Mouse (Mus musculus) left cerebral cortex, adult 18-20 months (tissue): ENCODE results near the gene Arfip1. TPM values are rescaled to one million over a fixed set of nuclear protein-coding genes. Genes with fewer than 3 reads are reported as not detected.

Experiments
- DNase-seq, 2 experiments: peaks; one replicate each; pipeline ENCODE4 v3.0.0; 2021 to 2022; ENCODE audit warnings: low spot score in 2 of 2, mixed read lengths in 1 of 2
- total RNA-seq, 2 experiments: library from RNA; stranded (reverse); gene quantifications; 2 replicates each; pipeline ENCODE4 v1.2.3; 2021

The Arfip1 gene
- total RNA-seq, 2 experiments from 2014 or later = 18.2 to 20.1 TPM

- no peak for DNase-seq
These were observed 89.8 kb downstream of the Arfip1 start for GRCm38 (mm10) chr3:84492657-84493056.

GRCm38 (mm10) chr3:84492148-84492547 is 90.3 kb downstream of the Arfip1 start:
- DNase-seq = no peak

- peak; percentile 8 to 12 for DNase-seq
These were observed 93.7 kb downstream of the Arfip1 start for GRCm38 (mm10) chr3:84488716-84489115.

- no peak for DNase-seq
These were observed 97.5 kb downstream of the Arfip1 start for GRCm38 (mm10) chr3:84484891-84485290.

- DNase-seq = no peak
These were observed 98.1 kb downstream of the Arfip1 start for GRCm38 (mm10) chr3:84484333-84484732.

- no peak for DNase-seq
These were observed 100.3 kb downstream of the Arfip1 start for GRCm38 (mm10) chr3:84482121-84482520.

GRCm38 (mm10) chr3:84481104-84481503 is 101.3 kb downstream of the Arfip1 start:
- peak; percentile 38 to 42 for DNase-seq

GRCm38 (mm10) chr3:84480006-84480897 is 102.2 kb downstream of the Arfip1 start, which contains the start of gene Fhdc1:
Fhdc1 (minus strand) TSS chr3:84480429.
- DNase-seq = peak; percentile 21 to 39

- peak; percentile 32 to 33 for DNase-seq
These were observed 103.0 kb downstream of the Arfip1 start for GRCm38 (mm10) chr3:84479293-84480005.

- no peak for DNase-seq
These were observed 103.5 kb downstream of the Arfip1 start for GRCm38 (mm10) chr3:84478896-84479292.

- no peak for DNase-seq
These were observed 104.2 kb downstream of the Arfip1 start for GRCm38 (mm10) chr3:84478195-84478594.

GRCm38 (mm10) chr3:84477498-84477897 is 104.9 kb downstream of the Arfip1 start:
- DNase-seq = no peak

GRCm38 (mm10) chr3:84474981-84475775 is 107.2 kb downstream of the Arfip1 start:
- no peak for DNase-seq

GRCm38 (mm10) chr3:84474398-84474797 is 108.0 kb downstream of the Arfip1 start:
- no peak for DNase-seq

- no peak for DNase-seq
These were observed 109.5 kb downstream of the Arfip1 start for GRCm38 (mm10) chr3:84472955-84473354.

- DNase-seq = no peak
These were observed 109.9 kb downstream of the Arfip1 start for GRCm38 (mm10) chr3:84472527-84472926.

- no peak for DNase-seq
These were observed 111.3 kb downstream of the Arfip1 start for GRCm38 (mm10) chr3:84471146-84471545.

- DNase-seq = no peak
These were observed 114.3 kb downstream of the Arfip1 start for GRCm38 (mm10) chr3:84468111-84468453.

- no peak for DNase-seq
These were observed 114.9 kb downstream of the Arfip1 start for GRCm38 (mm10) chr3:84467419-84468110.

- DNase-seq = no peak
These were observed 116.5 kb downstream of the Arfip1 start for GRCm38 (mm10) chr3:84465822-84466500.
